Comparison of ENCODE assay signal across 23 mouse cellular contexts in the genomic region with DNA sequence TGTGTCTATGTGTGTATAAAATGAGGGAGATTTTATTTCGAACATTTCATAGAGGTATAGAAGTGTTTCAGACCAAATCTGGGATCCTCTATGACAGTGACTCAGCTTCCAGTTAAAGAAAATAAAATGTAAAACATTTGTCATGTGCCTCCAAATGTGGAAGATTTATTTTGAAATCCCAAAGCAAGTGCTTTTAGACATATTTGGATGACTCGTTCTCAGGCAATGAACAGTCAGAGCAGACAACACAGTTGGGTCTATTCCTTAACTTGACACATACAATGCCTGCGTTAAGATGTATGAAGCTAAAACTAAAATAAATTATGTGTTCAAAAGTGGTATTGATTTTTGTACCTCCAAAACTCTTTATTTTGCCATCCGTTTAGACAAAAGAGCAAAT.
A peak's percentile ranks its signal among the peaks of the same experiment; 100 is the strongest.
DNase-seq lines count a peak whose midpoint lies in the region; ATAC-seq lines count a peak whose summit lies in the region.
"Had no signal": no experiment of that assay in that cellular context is flagged by ENCODE, and none has a peak within 500 bp of the region (broad histone marks: within the 10 kb centered on the region; RNA-seq: fewer than 3 reads in every experiment).

No protein-coding gene starts in this region.

- ATAC-seq in frontal cortex, adult (ENCODE audit: low TSS enrichment), result peak; percentile 80
- ATAC-seq: activated CD4-positive, CD25-positive, alpha-beta regulatory T cell, adult 4 months; CD4-positive, CD25-positive, alpha-beta regulatory T cell, adult 4 months; forebrain, embryonic 13.5 days; forebrain, embryonic 15.5 days; forebrain, postnatal 0 days; Patski had no signal

- no peak for DNase-seq in frontal cortex, postnatal 25 days (ENCODE audit: low spot score in 2 of 2)
- peak; percentile 2 to 3 for DNase-seq in left cerebral cortex, postnatal 14 days (ENCODE audit: low spot score in 2 of 2)
- no peak for DNase-seq in left cerebral cortex, postnatal 10 days (ENCODE audit: extremely low spot score in 1 of 2, low spot score in 2 of 2)
- peak; percentile 27 for DNase-seq in telencephalon, adult 2 months (ENCODE audit: low read depth, low spot score)
- no peak for DNase-seq in gastrocnemius, adult 8-10 months (ENCODE audit: low spot score in 2 of 2)
- DNase-seq: adrenal gland, adult 8-10 months; adrenal gland, postnatal 14 days; adrenal gland, postnatal 36 days; B cell, adult 2 months; cerebellum, adult 11 months; cerebellum, adult 18-20 months; cerebellum, adult 8-10 months; cerebellum, adult 9-11 months; cerebellum, postnatal 14 days; cerebellum, postnatal 36 days; embryo, embryonic 11 days; forebrain, postnatal 0 days had no signal

- intact Hi-C loops in left cerebral cortex, postnatal 14 days (cut with DNase I), result no loop called here
- intact Hi-C loops in left cerebral cortex, postnatal 10 days (cut with DNase I), result no loop called here

Comparison
In these comparisons a context has a peak if more than half of its experiments do, and no peak if none do; other contexts are left out.
1. DNase-seq: peak in left cerebral cortex, postnatal 14 days (2 of 2) and telencephalon, adult 2 months (single experiment); none in frontal cortex, postnatal 25 days (0 of 2), left cerebral cortex, postnatal 10 days (0 of 2) and gastrocnemius, adult 8-10 months (0 of 2).